8 mouse cellular contexts compared by ENCODE assay signal in the genomic region with DNA sequence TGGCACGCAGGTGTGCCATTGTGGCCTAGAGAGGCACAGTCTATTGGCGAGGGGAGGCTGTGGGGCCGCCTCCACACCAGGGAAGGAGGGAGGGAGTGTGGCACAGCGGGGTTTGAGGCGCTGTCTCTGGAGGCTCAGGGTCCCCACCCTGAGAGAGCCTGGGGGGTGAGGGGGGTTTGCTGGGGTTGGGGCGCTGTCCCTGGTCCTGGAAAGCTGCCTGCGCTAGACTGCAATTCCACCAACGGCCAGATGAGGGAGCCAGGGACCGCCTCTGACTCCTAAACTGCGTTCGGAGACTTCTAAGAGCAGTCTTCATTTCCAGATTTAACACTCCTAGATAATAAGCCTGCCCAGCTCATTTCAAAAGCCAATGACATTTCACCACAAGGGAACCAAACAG. TPM values are rescaled to one million over a fixed set of nuclear protein-coding genes. Genes with fewer than 3 reads are reported as not detected.
A peak's percentile ranks its signal among the peaks of the same experiment; 100 is the strongest.
DNase-seq lines count a peak whose midpoint lies in the region; ATAC-seq and TF ChIP-seq lines count a peak whose summit lies in the region.

No protein-coding gene starts in this region.

- CTCF ChIA-PET in Patski (lab: Charles Lee), result interaction anchor here (0.8 to 2.0 kb wide), 6 partner anchors 10 to 159 kb away, joined by 3 to 9 read pairs (median 3); no protein-coding TSS in a partner anchor

- no peak for TF ChIP-seq CTCF in Patski (IDR thresholded peaks at IDR 0.05)

- H3K27me3 ChIP-seq in Patski, result no peaks in the 10 kb centered on the region

- in situ Hi-C loops in Patski (cut with MboI; ENCODE audit: low pct_unique_long_range_greater_than_20kb), result loop anchor here (5.0 to 10.0 kb wide), 2 partner anchors 119 to 161 kb away; partner anchors contain the start of gene Alpl

- peak; percentile 44 to 61 for DNase-seq in CD8-positive naive resting alpha-beta T cell, adult 2 months (ENCODE audit: low read depth in 2 of 2, low spot score in 2 of 2)
- DNase-seq in Patski (ENCODE audit: low read depth, low spot score), result peak; percentile 24
- DNase-seq in gastrocnemius, postnatal 4 days (ENCODE audit: low spot score in 2 of 2), result peak; percentile 48 to 70
- peak; percentile 65 to 87 for DNase-seq in layer of hippocampus, adult 18-20 months (ENCODE audit: low spot score in 2 of 2)
- peak; percentile 68 to 85 for DNase-seq in lung, postnatal 4 days
- peak; percentile 89 to 92 for DNase-seq in right cerebral cortex, adult 2 months (ENCODE audit: low spot score in 2 of 2)
- DNase-seq in yolk sac, embryonic 10.5 days (ENCODE audit: low spot score), result peak; percentile 50

- ATAC-seq in Patski, result no peak
- peak; percentile 89 for ATAC-seq in common myeloid progenitor, adult 5-6 weeks (replicated peaks; ENCODE audit: low read depth, poor library complexity, severe bottlenecking)

- POLR2A ChIA-PET in Patski (lab: Charles Lee), result no interaction called here

RNA-seq across cellular contexts. Expression of gene Rap1gap, which starts 11.5 kb away (rescaled TPM):
- polyA plus RNA-seq in Patski (2021), result 48.4 TPM
- 0.09 and 1.4 TPM in 2 replicates for total RNA-seq in common myeloid progenitor, adult 5-6 weeks (2017)
- total RNA-seq in gastrocnemius, postnatal 4 days (2021), result 1 to 10 TPM; 6.6 to 7.4 TPM
- 100 to 1,000 TPM; 259 to 271 TPM for total RNA-seq in layer of hippocampus, adult 18-20 months (2021)

Comparison
In these comparisons a context has a peak if more than half of its experiments do, and no peak if none do; other contexts are left out.
1. DNase-seq: peak in every context shown above with its lines; median percentile 90 in right cerebral cortex, adult 2 months; 76 in lung, postnatal 4 days; 76 in layer of hippocampus, adult 18-20 months; 59 in gastrocnemius, postnatal 4 days; 52 in CD8-positive naive resting alpha-beta T cell, adult 2 months; 50 in yolk sac, embryonic 10.5 days; 24 in Patski.
2. RNA of gene Rap1gap, which starts 11.5 kb away (total RNA-seq): 259 to 271 TPM in layer of hippocampus, adult 18-20 months; 6.6 to 7.4 TPM in gastrocnemius, postnatal 4 days and 0.09 to 1.4 TPM in common myeloid progenitor, adult 5-6 weeks; every median in the first group is over 10 times any median in the second.